Mouse (Mus musculus): Measurements from ENCODE around the gene Zfp579. TPM values are rescaled to one million over a fixed set of nuclear protein-coding genes. Genes with fewer than 3 reads are reported as not detected.

Gene Zfp579
- polyA plus RNA-seq, 1 experiment from 2014 or later = 31.3 TPM

DNA sequence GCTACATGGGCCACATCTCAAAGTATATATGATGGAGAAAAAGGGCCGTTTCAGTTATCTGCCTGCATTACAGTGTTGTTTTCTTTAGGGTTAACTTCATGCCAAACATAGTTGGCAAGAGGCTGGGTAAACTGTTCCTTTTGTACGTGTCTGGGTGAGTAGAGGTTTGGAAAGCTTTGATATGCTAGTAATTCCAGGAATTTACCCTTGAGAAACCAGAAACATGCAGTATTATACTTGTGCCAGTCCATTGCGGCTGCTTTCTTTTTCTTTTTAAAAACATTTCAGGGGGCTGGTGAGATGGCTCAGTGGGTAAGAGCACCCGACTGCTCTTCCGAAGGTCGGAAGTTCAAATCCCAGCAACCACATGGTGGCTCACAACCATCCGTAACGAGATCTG lies 976 bp upstream of the Zfp579 start:
- peak overlapping the region; percentile 72; the same call in 1 of the 2 replicates for H3K27ac ChIP-seq (ENCODE audit: low read length)

DNA sequence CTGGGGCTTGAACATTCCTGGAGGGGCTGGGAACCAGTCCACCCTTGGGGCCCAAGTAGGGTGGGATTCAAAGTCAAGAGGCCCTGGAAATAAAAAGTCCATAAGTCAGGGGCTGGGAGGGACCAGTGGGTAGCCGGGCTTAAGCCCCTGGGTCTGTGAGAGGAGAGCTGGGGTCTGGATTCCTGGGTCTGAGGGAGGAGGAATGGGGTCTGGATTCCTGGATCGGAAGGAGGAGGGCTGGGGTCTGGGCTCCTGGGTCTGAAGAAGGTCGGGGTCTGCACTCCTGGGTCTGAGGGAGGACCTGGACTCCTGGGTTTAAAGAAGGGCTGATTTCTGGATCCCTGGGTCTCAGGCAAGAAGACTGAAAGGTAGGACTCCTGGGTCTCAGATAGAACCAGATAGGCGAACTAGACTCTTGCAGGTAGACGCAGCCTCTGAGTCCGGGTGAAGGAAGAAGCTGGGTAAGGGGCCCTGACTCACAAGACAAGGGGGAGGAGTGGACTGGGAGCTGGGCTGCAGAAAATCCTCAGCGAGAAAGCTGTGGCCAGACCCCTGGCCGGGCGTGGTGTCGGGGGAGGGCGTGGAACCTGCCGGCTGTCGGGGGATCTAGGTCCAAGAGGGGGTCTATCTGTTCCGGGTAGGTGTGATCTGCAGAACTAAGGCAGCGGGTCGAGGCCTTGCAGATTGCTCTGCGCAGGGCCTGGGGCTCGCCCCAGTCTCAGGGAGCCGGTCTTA lies 523 bp downstream of the Zfp579 start:
- Histone ChIP-seq H3K36me3 (ENCODE audit: insufficient read depth, low read length) (peaks cover 29% of the 10 kb centered on the region), H3K9me3 (ENCODE audit: low read length) (peaks cover 20% of the 10 kb centered on the region), H3K9ac (replicated peaks; ENCODE audit: low read length) (peak overlapping the region; percentile 90), H3K4me2 (replicated peaks; ENCODE audit: low read depth, low read length) (peak overlapping the region; percentile 86), H3K27ac (ENCODE audit: low read length) (0 out of 2 replicates have a peak overlapping the region, but pooled peaks have one; percentile 46), H3K4me1 (ENCODE audit: insufficient read depth, low read length) (peaks cover 18% of the 10 kb centered on the region), H3K27me3 (ENCODE audit: insufficient read depth, low read length) (no peaks in the 10 kb centered on the region), H3K4me3 (ENCODE audit: low read length) (peak overlapping the region; percentile 85)
- 4% methylated on average over 19 of the region's 19 CpGs for WGBS
- ATAC-seq (ENCODE audit: low FRiP score, low TSS enrichment) = peak; percentile 33

More for the DNA sequence above, 976 bp upstream of the Zfp579 start:
- H3K9me3 ChIP-seq (ENCODE audit: low read length) = peaks cover 14% of the 10 kb centered on the region
- 72% methylated on average over 6 of the region's 8 CpGs for WGBS
- H3K4me3 ChIP-seq (ENCODE audit: low read length) = peak overlapping the region; percentile 85
- H3K4me1 ChIP-seq (ENCODE audit: insufficient read depth, low read length) = peaks cover 18% of the 10 kb centered on the region
- no peaks in the 10 kb centered on the region for H3K27me3 ChIP-seq (ENCODE audit: insufficient read depth, low read length)
- H3K9ac ChIP-seq (replicated peaks; ENCODE audit: low read length) = no peak overlapping the region; the same call in 1 of the 2 replicates
- no peak for ATAC-seq (ENCODE audit: low FRiP score, low TSS enrichment)
- H3K4me2 ChIP-seq (replicated peaks; ENCODE audit: low read depth, low read length) = peak overlapping the region; percentile 86
- H3K36me3 ChIP-seq (ENCODE audit: insufficient read depth, low read length) = peaks cover 20% of the 10 kb centered on the region

DNA sequence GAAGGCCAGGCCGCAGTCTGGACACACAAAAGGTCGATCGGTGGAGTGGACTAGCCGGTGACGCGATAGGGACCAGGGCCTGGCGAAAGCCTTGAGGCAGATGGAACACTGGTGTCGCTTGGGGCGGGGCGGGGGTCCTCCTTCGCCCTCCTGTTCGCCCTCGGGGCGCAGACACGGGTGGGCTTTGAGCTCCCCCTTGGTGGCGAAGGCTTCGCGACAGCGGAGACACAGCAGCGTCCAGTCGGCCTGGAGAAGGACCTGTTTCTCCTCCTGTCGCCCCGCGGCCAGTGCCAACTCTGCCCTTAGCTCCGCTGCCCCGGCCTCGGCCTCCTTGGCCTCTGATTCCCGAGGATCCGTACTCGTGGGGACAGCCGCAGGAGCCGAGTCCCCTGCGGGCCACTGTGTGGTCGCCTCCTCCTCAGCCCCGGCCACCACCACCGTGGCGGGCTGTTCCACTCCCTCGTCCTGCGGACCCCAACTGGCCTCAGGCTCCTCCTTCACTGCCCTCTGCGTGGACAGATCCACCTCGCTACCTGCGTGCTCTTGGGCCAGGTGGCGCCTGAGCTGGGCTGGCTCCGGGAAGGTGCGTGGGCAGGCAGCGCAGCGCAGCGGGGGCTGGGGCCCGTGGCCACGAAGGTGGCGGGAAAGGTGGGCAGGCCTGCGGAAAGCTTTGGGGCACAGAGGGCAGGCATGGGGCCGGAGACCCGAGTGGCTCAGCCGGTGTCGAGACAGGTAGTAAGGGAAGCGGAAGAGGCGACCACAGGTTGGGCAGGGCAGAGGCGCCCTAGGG lies 1.8 kb downstream of the Zfp579 start:
- 51% methylated on average over 53 of the region's 59 CpGs for WGBS
- Histone ChIP-seq H3K36me3 (ENCODE audit: insufficient read depth, low read length) (peaks cover 29% of the 10 kb centered on the region), H3K27ac (ENCODE audit: low read length) (no peak overlapping the region), H3K4me2 (replicated peaks; ENCODE audit: low read depth, low read length) (peak overlapping the region; percentile 86), H3K9ac (replicated peaks; ENCODE audit: low read length) (no peak overlapping the region), H3K4me3 (ENCODE audit: low read length) (0 out of 2 replicates have a peak overlapping the region, but pooled peaks have one; percentile 9), H3K9me3 (ENCODE audit: low read length) (peaks cover 20% of the 10 kb centered on the region), H3K27me3 (ENCODE audit: insufficient read depth, low read length) (no peaks in the 10 kb centered on the region), H3K4me1 (ENCODE audit: insufficient read depth, low read length) (peaks cover 18% of the 10 kb centered on the region)
- ATAC-seq (ENCODE audit: low FRiP score, low TSS enrichment) = no peak

DNA sequence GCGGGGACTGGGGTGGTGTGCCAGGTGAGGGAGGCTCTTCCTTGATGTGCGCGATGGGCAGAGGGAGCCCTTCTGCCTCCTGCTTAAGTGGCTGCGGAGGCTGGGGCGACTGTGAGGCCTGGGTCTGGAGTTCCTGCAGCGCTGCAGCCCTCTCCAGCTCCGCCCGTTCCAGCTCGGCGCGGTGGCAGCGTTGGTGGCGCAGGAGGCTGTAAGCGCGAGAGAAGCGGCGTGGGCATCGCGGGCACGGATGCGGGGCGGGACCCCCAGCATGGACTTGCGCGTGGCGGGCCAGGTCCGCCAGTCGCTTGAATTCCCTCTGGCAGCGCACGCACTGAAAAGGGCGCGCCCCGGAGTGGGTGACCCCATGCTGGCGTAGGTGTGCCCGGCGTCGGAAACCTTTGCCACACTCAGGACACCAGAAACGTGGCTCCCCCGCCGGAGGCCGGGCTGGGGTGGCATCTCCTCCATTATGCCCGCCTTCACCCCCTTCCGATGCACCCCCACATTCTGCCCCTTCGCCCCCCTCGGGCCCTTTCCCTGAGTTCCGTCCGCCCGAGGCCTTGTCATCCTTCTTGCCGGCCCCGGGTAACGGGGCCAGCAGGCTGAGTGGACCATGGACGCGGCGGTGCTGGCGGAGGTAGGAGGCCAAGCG lies 2.5 kb downstream of the Zfp579 start:
- peaks cover 18% of the 10 kb centered on the region for H3K4me1 ChIP-seq (ENCODE audit: insufficient read depth, low read length)
- H3K9me3 ChIP-seq (ENCODE audit: low read length) = peaks cover 20% of the 10 kb centered on the region
- no peak overlapping the region for H3K4me3 ChIP-seq (ENCODE audit: low read length)
- H3K4me2 ChIP-seq (replicated peaks; ENCODE audit: low read depth, low read length) = peak overlapping the region; percentile 86
- H3K27ac ChIP-seq (ENCODE audit: low read length) = no peak overlapping the region
- no peak overlapping the region for H3K9ac ChIP-seq (replicated peaks; ENCODE audit: low read length)
- no peak for ATAC-seq (ENCODE audit: low FRiP score, low TSS enrichment)
- 48% methylated on average over 48 of the region's 55 CpGs for WGBS
- no peaks in the 10 kb centered on the region for H3K27me3 ChIP-seq (ENCODE audit: insufficient read depth, low read length)
- peaks cover 29% of the 10 kb centered on the region for H3K36me3 ChIP-seq (ENCODE audit: insufficient read depth, low read length)

DNA sequence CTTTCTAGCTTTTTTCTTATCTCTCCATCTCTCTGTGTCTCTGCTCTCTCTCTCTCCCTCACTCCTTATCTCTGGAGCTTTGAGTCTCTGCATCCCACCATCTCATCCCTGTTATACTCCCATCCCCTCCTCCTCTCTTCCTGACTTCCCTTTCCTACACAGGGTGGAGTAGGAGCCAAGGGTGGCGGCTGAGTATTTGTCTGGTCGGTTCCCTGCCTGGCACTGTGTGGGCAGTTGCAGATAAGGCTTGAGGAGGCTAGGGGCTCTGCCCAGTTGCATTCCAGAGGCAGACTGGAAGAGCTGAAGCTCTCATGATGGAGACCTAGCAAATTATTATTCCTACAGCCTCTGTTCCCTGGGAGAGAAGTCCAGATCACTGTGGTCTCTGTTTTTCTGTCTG lies 7.7 kb downstream of the Zfp579 start:
- Histone ChIP-seq H3K4me1 (ENCODE audit: insufficient read depth, low read length) (no peaks in the 10 kb centered on the region), H3K9me3 (ENCODE audit: low read length) (peaks cover 15% of the 10 kb centered on the region), H3K36me3 (ENCODE audit: insufficient read depth, low read length) (peaks cover 21% of the 10 kb centered on the region), H3K27ac (ENCODE audit: low read length) (no peak overlapping the region), H3K4me2 (replicated peaks; ENCODE audit: low read depth, low read length) (no peak overlapping the region), H3K27me3 (ENCODE audit: insufficient read depth, low read length) (no peaks in the 10 kb centered on the region; the same call in 1 of the 2 replicates), H3K4me3 (ENCODE audit: low read length) (no peak overlapping the region), H3K9ac (replicated peaks; ENCODE audit: low read length) (no peak overlapping the region)
- WGBS = 56% methylated on average over 2 of the region's 2 CpGs
- no peak for ATAC-seq (ENCODE audit: low FRiP score, low TSS enrichment)

DNA sequence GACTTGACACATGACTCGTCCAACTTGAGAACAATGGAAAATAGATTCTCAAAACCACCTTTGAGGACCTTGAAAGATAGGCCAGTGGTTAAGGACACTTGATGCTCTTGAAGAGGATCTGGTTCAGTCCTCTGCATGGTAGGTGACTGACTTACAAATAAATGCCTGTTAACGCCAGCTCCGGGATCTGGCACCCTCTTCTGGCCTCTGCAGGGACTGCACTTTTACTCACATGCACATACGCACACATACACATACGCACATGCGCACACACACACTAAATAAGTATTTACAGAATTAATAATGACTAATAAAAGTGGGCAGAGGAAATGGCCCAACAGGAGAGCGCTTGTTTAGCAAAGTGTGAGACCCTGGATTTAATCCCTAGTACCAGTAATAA lies 19.1 kb downstream of the Zfp579 start:
- H3K9ac ChIP-seq (replicated peaks; ENCODE audit: low read length) = no peak overlapping the region
- no peak for ATAC-seq (ENCODE audit: low FRiP score, low TSS enrichment)
- no peaks in the 10 kb centered on the region for H3K27me3 ChIP-seq (ENCODE audit: insufficient read depth, low read length)
- WGBS = 87% methylated on average over 7 of the region's 7 CpGs
- H3K4me1 ChIP-seq (ENCODE audit: insufficient read depth, low read length) = no peaks in the 10 kb centered on the region
- no peak overlapping the region for H3K27ac ChIP-seq (ENCODE audit: low read length)
- H3K36me3 ChIP-seq (ENCODE audit: insufficient read depth, low read length) = no peaks in the 10 kb centered on the region
- no peak overlapping the region for H3K4me2 ChIP-seq (replicated peaks; ENCODE audit: low read depth, low read length)
- no peaks in the 10 kb centered on the region for H3K9me3 ChIP-seq (ENCODE audit: low read length)
- H3K4me3 ChIP-seq (ENCODE audit: low read length) = no peak overlapping the region

DNA sequence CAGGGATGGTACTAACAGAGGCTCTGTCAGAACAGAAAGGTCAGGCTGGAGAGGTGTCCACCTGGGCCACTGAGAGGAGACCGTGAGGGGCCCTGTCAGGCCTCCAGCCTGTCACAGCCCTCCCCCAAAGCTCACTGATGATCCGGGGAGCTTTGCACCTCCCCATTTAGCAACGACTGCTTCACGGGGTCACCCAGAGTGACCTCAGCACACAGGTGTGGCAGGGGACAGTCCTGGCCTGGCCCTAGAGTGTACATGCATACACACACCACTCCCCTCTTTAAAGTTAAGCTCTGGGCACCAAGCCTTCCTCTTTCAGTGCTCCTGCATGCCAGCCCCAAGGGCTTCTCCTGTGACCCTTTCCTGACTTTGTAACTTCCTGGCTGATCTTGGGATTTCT lies 20.5 kb downstream of the Zfp579 start:
- H3K4me3 ChIP-seq (ENCODE audit: low read length) = no peak overlapping the region
- no peak overlapping the region for H3K27ac ChIP-seq (ENCODE audit: low read length)
- H3K36me3 ChIP-seq (ENCODE audit: insufficient read depth, low read length) = no peaks in the 10 kb centered on the region
- no peak overlapping the region for H3K4me2 ChIP-seq (replicated peaks; ENCODE audit: low read depth, low read length)
- H3K9ac ChIP-seq (replicated peaks; ENCODE audit: low read length) = no peak overlapping the region
- no peaks in the 10 kb centered on the region for H3K4me1 ChIP-seq (ENCODE audit: insufficient read depth, low read length)
- no peaks in the 10 kb centered on the region for H3K27me3 ChIP-seq (ENCODE audit: insufficient read depth, low read length)
- WGBS = 57% methylated on average over 4 of the region's 4 CpGs
- H3K9me3 ChIP-seq (ENCODE audit: low read length) = no peaks in the 10 kb centered on the region
- no peak for ATAC-seq (ENCODE audit: low FRiP score, low TSS enrichment)

DNA sequence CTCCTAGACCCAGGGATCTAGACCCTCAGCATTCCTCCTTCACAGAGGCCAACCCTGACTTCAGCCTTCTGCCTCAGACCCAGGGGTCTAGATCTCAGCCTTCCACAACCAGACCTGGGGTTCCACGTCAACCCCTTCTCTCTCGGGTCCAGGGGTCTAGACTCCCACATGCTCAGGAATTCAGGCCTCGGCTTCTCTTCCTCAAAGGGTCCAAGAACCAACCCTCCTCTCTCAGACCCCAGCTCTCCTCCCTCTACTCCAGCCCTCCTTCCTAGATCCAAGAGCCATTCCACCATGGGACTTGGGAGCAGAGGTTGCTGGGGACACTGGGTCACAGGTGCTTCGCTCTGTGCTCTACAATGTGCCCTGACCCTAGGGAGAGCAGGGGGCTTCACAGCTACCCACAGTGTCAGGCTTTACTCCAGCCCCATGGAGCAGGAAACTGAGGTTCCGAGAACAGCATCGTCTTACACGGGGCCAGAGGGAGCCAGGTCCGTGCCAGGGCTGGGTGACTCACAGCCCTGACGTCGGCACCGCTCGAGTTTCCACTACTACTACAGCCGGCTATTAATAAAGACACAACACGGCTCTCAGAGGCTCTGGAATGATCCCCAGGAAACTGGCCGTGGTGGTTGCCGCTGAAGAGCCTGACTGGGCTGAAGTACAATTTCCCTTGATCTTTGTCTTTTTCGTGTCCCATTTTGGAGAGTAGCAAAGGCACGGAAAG lies 23.5 kb downstream of the Zfp579 start:
- Histone ChIP-seq H3K36me3 (ENCODE audit: insufficient read depth, low read length) (no peaks in the 10 kb centered on the region), H3K27me3 (ENCODE audit: insufficient read depth, low read length) (no peaks in the 10 kb centered on the region), H3K4me2 (replicated peaks; ENCODE audit: low read depth, low read length) (no peak overlapping the region), H3K4me3 (ENCODE audit: low read length) (no peak overlapping the region), H3K27ac (ENCODE audit: low read length) (no peak overlapping the region), H3K9ac (replicated peaks; ENCODE audit: low read length) (no peak overlapping the region), H3K4me1 (ENCODE audit: insufficient read depth, low read length) (no peaks in the 10 kb centered on the region), H3K9me3 (ENCODE audit: low read length) (no peaks in the 10 kb centered on the region)
- ATAC-seq (ENCODE audit: low FRiP score, low TSS enrichment) = no peak; the same call in 1 of the 2 replicates
- 64% methylated on average over 18 of the region's 18 CpGs for WGBS

DNA sequence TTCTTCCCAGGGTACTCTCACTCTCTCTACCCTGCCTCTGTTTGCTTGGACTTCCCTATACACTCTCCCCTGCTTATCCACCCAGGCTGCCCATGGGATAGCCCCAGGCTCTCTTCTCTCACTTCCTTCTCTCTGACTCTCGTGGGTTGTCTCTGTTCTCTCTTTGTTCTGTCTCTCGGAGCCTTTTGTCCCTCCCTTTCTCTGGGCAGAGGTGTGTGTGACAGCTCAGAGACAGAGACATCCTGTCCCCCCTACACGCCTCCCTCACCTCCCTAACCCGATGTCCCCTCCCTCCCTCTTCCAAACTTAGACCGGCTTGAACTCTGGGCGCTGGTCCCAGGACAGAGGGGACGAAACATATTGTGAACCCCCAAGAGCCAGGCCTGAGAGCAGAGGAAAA lies 24.2 kb downstream of the Zfp579 start:
- Histone ChIP-seq H3K4me1 (ENCODE audit: insufficient read depth, low read length) (no peaks in the 10 kb centered on the region), H3K9ac (replicated peaks; ENCODE audit: low read length) (no peak overlapping the region), H3K9me3 (ENCODE audit: low read length) (no peaks in the 10 kb centered on the region), H3K27ac (ENCODE audit: low read length) (no peak overlapping the region), H3K4me2 (replicated peaks; ENCODE audit: low read depth, low read length) (no peak overlapping the region), H3K4me3 (ENCODE audit: low read length) (no peak overlapping the region), H3K27me3 (ENCODE audit: insufficient read depth, low read length) (no peaks in the 10 kb centered on the region), H3K36me3 (ENCODE audit: insufficient read depth, low read length) (no peaks in the 10 kb centered on the region)
- no peak for ATAC-seq (ENCODE audit: low FRiP score, low TSS enrichment)
- WGBS = 24% methylated on average over 7 of the region's 7 CpGs
